Mouse (Mus musculus) bone marrow macrophage, adult 2 months (primary cell): ENCODE measurements around the gene 0610037L13Rik. TPM values are rescaled to one million over a fixed set of nuclear protein-coding genes. Genes with fewer than 3 reads are reported as not detected.

ENCODE experiments used
- H3K27ac ChIP-seq: 2 replicates; pipeline ENCODE4 v1.5.1; 2012; ENCODE audit warnings: low read depth, low read length; ENCODE audit not compliant: insufficient read depth
- H3K4me1 ChIP-seq: 2 replicates; pipeline ENCODE4 v1.6.1; 2012; ENCODE audit warnings: low read length; ENCODE audit not compliant: control insufficient read depth, insufficient read depth
- H3K4me3 ChIP-seq: 2 replicates; pipeline ENCODE4 v1.5.1; 2012; ENCODE audit warnings: mild to moderate bottlenecking, low read length, moderate library complexity; ENCODE audit not compliant: insufficient read depth
- CTCF ChIP-seq: IDR thresholded peaks from 2 replicates; pipeline ENCODE4 v1.5.1; 2012; ENCODE audit warnings: low read depth, mild to moderate bottlenecking, low read length, moderate library complexity
- POLR2A ChIP-seq: IDR thresholded peaks from 2 replicates; pipeline ENCODE4 v1.6.1; 2012; ENCODE audit warnings: mild to moderate bottlenecking, low read depth, low read length, borderline replicate concordance
- polyA plus RNA-seq: library from polyadenylated mRNA; stranded (reverse); fragments of >200 nt; gene quantifications from 2 replicates; pipeline ENCODE4 v1.2.4, GENCODE M21; 2012; ENCODE audit not compliant: missing spikeins, insufficient read depth, insufficient read length

Gene 0610037L13Rik
- polyA plus RNA-seq, 1 experiment, result 33.9 TPM

DNA sequence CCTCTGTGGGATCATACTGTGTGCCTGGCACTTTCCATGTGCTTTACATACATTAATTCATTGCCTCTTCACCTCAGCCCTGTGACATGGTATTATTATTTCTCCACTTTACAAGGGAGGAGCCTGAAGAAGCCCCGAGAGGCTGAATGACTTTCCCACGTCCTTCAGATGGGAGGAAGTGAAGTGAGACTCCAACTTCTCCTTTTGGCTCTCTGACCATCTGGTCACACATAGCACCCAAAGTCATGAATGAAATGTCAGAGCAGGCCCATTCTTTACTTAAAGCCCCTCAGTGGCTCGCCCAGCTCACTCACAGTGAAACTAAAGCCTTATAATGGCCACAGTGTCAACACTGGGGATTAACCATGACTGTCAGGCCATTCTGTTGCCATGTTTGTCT, 45.6 kb downstream of the 0610037L13Rik start:
- Histone ChIP-seq H3K27ac (no peak overlapping the region), H3K4me3 (no peak overlapping the region), H3K4me1 (peaks cover 8% of the 10 kb centered on the region; the same call in 1 of the 2 replicates)
- TF ChIP-seq POLR2A (no peak), CTCF (no peak)

GRCm38 (mm10) chr4:107937338-107937737, 47.7 kb downstream of the 0610037L13Rik start:
- TF ChIP-seq CTCF (no peak), POLR2A (no peak)
- Histone ChIP-seq H3K4me1 (peaks cover 8% of the 10 kb centered on the region; the same call in 1 of the 2 replicates), H3K27ac (no peak overlapping the region), H3K4me3 (no peak overlapping the region)

- Histone ChIP-seq H3K4me3 (no peak overlapping the region), H3K27ac (no peak overlapping the region), H3K4me1 (peaks cover 8% of the 10 kb centered on the region; the same call in 1 of the 2 replicates)
- TF ChIP-seq CTCF, result no peak
- no peak for TF ChIP-seq POLR2A
Measured at GRCm38 (mm10) chr4:107938124-107938523, 48.5 kb downstream of the 0610037L13Rik start.

DNA sequence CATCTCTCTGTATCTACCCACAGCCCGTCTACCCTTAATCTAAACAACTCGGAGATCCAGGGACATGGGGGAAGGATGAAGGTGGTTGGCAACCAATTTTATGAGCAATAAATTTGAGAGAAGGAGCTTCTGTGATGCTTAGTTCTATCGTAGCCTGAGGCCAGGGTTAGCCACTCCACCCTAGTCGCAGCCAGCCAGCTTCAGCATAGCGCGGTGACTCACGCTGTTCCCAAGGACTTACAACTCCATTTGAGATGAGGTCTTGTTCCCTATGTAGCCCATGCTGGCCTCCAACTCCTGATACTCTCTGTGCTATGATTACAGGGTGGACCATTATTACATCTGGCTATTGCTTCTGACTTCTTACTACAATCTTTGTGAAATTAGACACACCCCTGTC, 53.1 kb downstream of the 0610037L13Rik start:
- H3K27ac ChIP-seq, result no peak overlapping the region
- H3K4me3 ChIP-seq, result no peak overlapping the region
- 0 out of 2 replicates have a peak, but pooled peaks cover 5% of the 10 kb centered on the region for H3K4me1 ChIP-seq
- TF ChIP-seq POLR2A, result no peak
- no peak for TF ChIP-seq CTCF

GRCm38 (mm10) chr4:107944141-107944540, 54.5 kb downstream of the 0610037L13Rik start:
- 0 out of 2 replicates have a peak, but pooled peaks cover under 1% of the 10 kb centered on the region for H3K4me1 ChIP-seq
- H3K4me3 ChIP-seq, result no peak overlapping the region
- H3K27ac ChIP-seq, result no peak overlapping the region
- TF ChIP-seq CTCF (no peak), POLR2A (no peak)

Other genes starting within 250 kb of the 0610037L13Rik start
- gene Dmrtb1, start 205.6 kb upstream of the 0610037L13Rik start, polyA plus RNA-seq, result not detected in 2 replicates
- 2.6 and 4.0 TPM in 2 replicates for gene Lrp8, start 87.6 kb upstream of the 0610037L13Rik start, polyA plus RNA-seq
- gene Magoh, start 10.1 kb upstream of the 0610037L13Rik start, polyA plus RNA-seq, result 53.8 and 63.3 TPM in 2 replicates
- gene Cpt2, start 33.8 kb downstream of the 0610037L13Rik start, polyA plus RNA-seq, result 19.8 and 27.6 TPM in 2 replicates
- not detected in 2 replicates for gene Slc1a7, start 78.5 kb downstream of the 0610037L13Rik start, polyA plus RNA-seq
- not detected in 2 replicates for gene Podn, start 206.6 kb downstream of the 0610037L13Rik start, polyA plus RNA-seq